Mouse (Mus musculus): ENCODE measurements around the gene Chd6.

Gene Chd6

GRCm38 (mm10) chr2:161108933-161109371 lies at the start of gene Chd6:
TSS of gene Chd6 (minus strand) at chr2:161109075.
- DNase-seq (ENCODE audit: low spot score) = peak; percentile 98

DNA sequence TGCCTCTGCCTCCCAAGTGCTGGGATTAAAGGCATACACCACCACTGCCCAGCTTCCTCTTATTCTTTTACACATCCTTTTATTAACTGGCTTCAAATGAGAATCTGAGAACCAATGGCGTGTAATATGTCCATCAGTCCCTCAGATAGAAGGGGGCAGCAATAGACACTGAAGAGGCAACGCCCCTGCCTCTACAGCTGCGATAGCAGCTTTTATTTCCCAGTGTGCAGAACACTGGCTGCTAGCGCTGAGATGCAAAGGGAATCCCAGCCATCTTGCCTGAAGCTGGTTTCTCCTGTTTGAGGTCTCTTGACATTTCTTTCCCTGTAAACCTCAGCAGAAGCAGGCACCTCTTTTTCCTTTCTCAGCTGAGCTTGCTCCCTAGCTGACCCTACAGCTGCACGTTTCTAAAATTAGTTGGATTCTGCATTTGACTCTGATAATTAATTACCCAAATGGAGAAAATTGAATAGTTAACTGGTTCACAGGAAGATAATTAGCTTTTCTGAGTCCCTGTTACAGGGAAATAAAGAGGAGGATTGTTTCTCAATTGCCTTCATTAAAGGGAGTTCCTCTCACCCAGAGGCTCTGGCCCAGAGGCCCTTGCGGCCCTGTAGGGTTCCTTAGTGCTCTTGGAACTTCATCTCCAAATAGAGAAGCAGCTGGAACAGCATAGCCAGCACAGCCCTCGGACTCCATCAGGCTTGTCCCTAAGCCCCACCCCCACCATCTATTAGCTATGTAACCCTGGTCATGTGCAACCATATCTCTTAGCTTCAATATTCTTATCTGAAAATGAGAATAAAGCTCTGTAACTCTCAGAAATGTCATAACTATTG lies 41.3 kb upstream of the Chd6 start:
- no peak for DNase-seq (ENCODE audit: low spot score)

DNA sequence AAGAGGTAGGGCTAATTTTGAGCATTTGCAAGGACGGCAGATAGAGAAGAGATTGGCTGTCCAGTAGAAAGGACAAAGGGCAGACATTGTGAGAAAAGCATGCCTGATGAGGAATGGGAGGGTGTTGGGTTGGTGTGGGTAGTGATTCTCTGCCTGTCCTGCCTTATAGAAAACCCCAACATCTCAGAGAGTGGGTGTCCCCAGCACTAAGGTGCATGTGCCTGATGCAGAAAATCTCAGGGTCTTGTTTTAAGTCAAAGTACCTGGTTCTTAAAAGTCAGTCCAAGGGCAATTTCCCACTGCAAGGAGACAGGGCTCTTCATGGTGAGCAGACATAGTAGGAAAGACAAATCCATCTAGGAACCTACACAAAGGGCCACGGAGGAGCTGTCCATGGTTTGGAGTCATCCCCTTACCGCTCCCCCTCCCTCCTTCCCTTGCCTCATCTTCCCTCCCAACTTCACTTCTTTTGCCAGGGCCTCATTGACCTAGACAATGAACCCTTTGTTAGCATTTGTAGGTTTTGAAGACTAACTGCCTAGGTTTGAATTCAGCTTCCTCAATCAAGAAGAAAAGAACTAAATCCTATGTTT lies 39.6 kb upstream of the Chd6 start:
- DNase-seq (ENCODE audit: low spot score) = no peak

DNA sequence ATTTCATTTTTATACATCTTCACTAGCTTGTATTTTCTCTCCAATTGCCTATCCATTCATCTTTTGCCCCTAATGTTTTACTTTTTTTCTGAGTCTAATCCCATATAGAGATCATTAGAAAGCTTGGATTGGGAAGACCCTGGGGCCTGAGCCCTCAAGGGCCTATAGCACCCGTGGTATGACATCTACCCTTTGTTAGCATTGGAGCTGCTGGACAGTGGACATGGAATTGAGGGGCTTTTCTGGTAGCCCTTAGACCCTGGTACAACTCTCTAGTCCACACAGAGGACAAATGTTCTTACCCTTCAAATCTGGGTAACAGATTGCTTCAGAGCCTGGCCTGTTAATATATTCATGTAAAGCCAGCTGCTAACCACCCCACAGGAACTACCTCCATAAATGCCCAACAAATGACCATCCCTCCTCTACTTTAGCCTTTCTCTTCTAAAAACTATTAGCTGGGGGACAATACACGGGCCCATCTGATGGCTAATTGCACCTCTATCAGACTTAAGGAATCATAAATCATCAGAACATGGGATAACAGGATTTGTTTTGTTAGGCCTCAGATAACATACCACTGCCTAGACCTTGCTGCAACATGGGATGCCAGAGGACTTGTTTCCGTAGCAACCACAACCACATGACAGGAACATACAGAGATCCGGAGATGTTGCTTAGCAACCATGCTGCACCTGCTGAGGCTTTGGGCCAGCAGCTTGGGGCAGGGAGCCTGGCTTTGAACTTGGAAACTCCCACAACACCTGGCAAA lies 39.0 kb upstream of the Chd6 start:
- no peak for DNase-seq (ENCODE audit: low spot score)

- DNase-seq (ENCODE audit: low spot score) = no peak
These were observed 35.9 kb upstream of the Chd6 start for GRCm38 (mm10) chr2:161144799-161145198.

- DNase-seq (ENCODE audit: low spot score) = no peak
These were observed 30.0 kb upstream of the Chd6 start for GRCm38 (mm10) chr2:161138672-161139536.

DNA sequence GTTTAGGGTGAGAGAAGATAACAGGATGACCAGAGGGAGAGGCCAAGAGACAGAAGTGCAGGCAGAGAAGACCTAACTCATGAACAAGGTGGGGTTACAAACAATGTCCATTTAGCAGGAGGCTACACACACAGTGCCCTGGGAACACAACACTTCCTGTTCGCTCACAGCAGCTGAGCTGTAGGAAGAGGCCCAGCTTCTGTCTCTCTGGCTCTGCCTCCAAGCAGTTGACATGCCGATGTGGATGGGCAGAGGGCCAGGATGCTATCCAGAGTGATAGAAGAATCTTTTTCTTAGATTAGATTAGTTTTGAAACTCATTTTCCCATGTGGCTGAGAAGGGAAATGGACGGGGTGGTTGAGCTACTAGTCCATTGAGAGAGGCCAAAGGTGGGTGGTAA lies 28.1 kb upstream of the Chd6 start:
- no peak for DNase-seq (ENCODE audit: low spot score)

DNA sequence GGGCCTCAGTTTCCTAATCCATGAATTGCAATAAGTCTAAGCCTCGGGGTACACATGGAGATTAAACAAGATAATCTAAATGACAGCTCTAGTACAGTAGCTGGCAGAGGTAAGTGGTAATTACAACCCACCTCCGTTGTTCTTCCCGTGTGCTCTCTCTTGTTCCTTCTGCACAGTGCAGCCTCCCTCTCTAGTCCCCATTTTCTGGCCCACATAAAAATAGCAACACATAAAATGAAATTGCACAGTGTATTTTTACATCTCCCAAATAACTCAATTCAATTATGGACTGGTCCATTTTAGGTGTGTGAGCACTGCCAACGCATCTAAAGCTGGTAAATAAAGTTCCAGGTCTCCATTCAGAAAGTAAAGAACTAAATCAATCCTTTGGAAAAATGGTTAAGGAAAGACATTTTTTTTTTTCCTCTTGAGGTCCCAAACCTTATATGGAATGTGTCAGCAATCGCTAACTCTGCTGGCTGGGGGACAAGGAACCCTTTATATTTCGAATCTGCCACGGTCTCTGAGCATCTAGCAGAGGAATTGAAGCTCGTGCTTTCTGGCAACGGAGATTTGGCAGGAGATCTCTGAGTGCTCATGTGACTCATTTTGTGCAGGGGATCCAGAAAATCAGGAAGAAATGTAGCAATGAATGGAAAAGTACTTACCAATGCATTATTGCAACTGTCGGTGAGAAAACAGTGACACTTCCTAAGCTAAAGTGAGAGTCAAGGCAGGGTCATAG lies 19.7 kb upstream of the Chd6 start:
- DNase-seq (ENCODE audit: low spot score) = no peak

DNA sequence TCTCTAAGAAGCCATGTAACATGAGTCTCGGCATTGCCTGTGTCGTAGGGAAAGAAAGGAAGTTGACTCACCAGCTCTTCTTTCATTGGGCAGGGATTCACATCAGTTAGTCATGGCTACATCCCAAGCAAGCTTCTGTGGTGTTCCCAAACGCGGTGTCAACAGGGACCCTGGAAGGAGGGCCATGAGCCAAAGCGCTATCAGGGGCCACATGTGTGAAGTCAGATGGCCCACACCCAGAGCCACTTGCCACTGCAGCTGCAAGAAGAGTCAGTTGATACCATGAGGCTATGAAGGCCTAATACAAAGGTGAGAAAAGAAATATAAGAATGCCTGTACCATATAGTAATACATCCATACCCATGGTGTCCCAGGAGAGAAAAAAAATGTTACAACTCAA lies 3.1 kb upstream of the Chd6 start:
- DNase-seq (ENCODE audit: low spot score) = no peak

DNA sequence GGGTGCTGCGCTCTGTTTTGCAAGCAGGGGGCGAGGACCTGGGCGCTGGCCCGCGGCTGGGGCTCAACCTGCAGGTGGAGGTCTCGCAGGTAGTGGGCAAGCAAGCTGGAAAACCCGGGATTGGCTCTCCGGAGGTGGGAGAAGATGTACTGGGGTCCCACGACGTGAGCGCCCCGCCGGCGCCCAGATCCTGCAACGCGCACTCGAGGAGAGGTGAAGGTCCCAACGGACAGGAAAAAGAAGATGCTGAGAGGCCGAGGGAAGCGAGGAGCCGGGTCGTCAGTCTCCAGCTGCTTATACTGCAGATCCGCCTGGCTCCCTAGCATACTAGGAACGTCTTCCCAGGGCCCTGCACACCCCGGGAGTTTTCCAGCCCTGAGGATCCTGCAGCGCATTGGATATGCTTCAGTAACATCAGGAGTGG lies 535 bp upstream of the Chd6 start:
- DNase-seq (ENCODE audit: low spot score) = no peak

- DNase-seq (ENCODE audit: low spot score) = peak; percentile 73
These were observed 569 bp downstream of the Chd6 start for GRCm38 (mm10) chr2:161108085-161108927.

GRCm38 (mm10) chr2:161107236-161107635 lies 1.6 kb downstream of the Chd6 start:
- DNase-seq (ENCODE audit: low spot score) = no peak

DNA sequence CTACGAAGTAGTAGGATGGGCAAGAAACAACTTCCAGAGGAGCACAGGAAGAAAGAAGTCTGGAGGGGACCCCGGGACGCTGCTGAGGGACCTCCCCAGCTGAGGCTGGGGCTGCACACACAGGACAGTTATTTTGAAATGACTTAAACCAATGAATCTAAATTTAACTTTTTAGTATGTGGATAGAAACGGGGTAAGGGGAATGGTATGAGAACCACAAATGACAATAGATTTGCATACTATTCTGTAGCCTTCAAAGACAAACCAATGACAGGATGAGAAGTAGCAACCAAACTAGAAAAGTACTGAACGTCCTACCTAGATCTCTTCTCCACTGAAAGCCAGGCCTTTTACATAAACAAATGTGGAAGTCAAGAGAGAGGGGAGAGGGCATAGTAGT lies 5.1 kb downstream of the Chd6 start:
- DNase-seq (ENCODE audit: low spot score) = no peak

- no peak for DNase-seq (ENCODE audit: low spot score)
These were observed 6.8 kb downstream of the Chd6 start for GRCm38 (mm10) chr2:161102102-161102501.

DNA sequence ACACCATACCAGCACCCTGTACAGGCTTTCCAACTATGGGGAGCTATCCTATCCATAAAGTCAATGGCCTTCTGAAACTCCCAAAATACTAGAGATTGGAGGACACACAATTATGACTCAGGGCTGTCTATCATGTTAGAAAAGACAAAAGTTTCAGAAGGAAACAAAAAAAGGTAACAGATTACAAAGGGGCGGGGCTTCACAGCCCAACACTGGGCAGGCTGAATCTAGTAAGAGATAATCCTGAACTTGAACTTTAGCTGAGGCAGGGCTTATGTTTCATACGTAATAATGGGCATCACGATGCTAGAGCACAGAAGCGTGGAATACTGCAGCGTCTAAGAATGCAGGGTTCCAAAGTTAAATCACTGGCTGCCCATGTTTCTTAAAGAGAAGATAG lies 11.1 kb downstream of the Chd6 start:
- no peak for DNase-seq (ENCODE audit: low spot score)

DNA sequence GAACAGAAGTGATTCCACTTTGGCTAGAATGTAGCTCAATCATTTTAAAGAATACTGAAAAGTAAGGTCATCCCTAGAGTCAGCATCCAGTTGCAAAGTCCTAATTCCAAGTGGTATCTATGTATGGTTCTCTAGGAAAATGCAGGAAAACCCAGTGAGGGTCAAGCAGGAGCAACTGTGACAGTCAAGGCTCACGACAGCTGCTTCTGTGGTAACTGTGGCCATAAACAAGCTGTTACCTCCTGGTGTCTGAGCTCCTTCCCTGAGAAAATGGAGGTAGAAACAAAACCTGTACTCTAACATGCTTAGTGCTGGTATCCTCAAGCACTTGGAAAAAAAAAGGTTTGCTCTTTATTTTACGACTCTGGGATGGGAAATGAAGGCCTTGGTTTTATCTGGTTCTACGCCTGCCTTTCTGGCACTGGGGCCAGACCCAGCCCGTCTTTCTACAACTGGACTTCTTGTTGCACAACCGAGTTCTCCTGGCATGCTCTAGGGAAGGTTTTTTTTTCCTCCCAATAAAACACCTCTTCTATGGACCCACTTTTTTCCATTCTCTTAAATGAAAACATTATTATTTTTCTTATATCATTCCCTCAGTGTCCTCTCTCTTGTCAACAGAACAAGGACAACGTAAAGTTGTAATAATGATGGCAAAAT lies 18.0 kb downstream of the Chd6 start:
- no peak for DNase-seq (ENCODE audit: low spot score)

DNA sequence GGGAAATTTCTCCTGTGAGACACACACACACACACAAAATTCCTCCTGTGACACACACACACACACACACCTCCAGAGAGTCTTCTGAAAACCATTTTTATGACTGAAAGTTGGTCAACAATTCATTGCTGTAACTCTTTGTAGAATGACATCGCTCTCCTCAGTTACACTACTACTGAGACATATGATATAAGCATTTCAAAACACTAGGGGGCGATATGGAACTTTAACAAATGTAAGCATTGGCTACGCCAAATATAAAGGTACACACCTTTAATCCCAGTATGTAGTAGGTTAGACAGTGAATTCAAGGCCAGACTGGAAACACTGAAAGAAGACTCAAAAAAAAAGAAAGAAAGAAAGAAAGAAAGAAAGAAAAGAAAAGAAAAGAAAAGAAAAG lies 18.7 kb downstream of the Chd6 start:
- DNase-seq (ENCODE audit: low spot score) = no peak

DNA sequence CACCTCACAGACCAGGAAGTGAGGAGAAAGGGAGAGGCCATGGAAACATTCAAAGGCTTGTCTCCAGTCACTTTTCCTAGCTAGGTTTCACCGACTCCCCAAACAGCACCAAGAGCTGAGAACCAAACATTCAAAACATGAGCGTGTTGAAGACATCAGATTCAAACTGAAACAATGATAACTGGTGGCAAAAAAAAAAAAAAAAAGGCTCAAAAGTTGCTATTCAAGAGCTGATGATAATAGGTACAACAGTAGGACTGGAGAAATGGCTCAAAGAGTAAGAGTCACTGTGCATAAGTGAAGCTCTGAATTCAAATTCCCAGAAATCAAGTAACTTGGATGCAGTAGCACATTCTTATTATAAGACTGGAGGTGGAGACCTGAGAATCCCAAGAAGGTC lies 30.3 kb downstream of the Chd6 start:
- DNase-seq (ENCODE audit: low spot score) = no peak

DNA sequence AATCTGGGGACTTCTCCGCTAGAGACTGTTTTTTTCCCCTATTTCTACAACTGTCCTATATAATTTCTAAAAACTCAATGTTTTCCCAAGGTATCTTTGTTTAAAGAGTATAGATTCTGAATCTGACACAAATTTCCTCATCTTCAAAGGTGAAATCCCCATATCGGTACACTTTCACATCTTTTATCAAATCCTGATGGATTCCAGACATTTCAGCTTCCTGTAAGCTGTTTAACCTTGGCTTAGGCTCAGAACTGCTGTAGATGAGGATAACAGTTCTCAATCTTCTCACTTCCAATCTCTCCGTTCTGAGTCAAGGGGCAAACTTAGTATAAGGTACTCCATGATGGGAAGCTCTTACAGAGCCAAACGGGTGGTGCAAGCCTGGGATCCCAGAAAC lies 32.6 kb downstream of the Chd6 start:
- DNase-seq (ENCODE audit: low spot score) = no peak

GRCm38 (mm10) chr2:161075553-161075952 lies 33.3 kb downstream of the Chd6 start:
- no peak for DNase-seq (ENCODE audit: low spot score)
